Mouse (Mus musculus) common myeloid progenitor, adult 5-6 weeks (primary cell): ENCODE measurements around the gene Abl1. TPM values are rescaled to one million over a fixed set of nuclear protein-coding genes. Genes with fewer than 3 reads are reported as not detected.

ENCODE experiments used
- ATAC-seq: replicated peaks from 2 replicates; pipeline ENCODE4 v1.8.0; 2016; ENCODE audit warnings: low read depth, mild to moderate bottlenecking, moderate TSS enrichment, inconsistent platforms; ENCODE audit not compliant: poor library complexity, severe bottlenecking
- total RNA-seq: library from RNA; stranded (forward); fragments of 200-1000, 187-1606 nt; gene quantifications from 2 replicates; pipeline ENCODE4 v1.2.3, GENCODE M21; 2017

The Abl1 gene
- total RNA-seq, 1 experiment from 2014 or later = 30.9 TPM

GRCm38 (mm10) chr2:31847908-31848307 is 159.7 kb downstream of the Abl1 start:
- peak; percentile 86 for ATAC-seq

- no peak for ATAC-seq
Measured at GRCm38 (mm10) chr2:31850141-31850540, 162.0 kb downstream of the Abl1 start.

Other genes with a start within 250 kb of the Abl1 start
- gene Ass1, start 218.2 kb upstream of the Abl1 start, total RNA-seq = 82.2 and 94.0 TPM in 2 replicates
- gene Fubp3, start 115.7 kb upstream of the Abl1 start, total RNA-seq = 28.2 and 32.8 TPM in 2 replicates
- gene Prdm12, start 48.3 kb upstream of the Abl1 start, total RNA-seq = not detected in 2 replicates
- gene Exosc2, start 17.7 kb upstream of the Abl1 start, total RNA-seq = 80.6 and 88.3 TPM in 2 replicates
- gene Qrfp, start 122.2 kb downstream of the Abl1 start, total RNA-seq = 0.19 and 0.27 TPM in 2 replicates
- not detected in 2 replicates for gene Fibcd1, start 157.6 kb downstream of the Abl1 start, total RNA-seq
- 0.14 TPM in 1 of 2 replicates, not detected in the other for gene Lamc3, start 198.9 kb downstream of the Abl1 start, total RNA-seq